Mouse (Mus musculus) spleen, adult 2 months (tissue): ENCODE measurements around the gene Tesmin.
A peak's percentile ranks its signal among the peaks of the same experiment; 100 is the strongest.

Experiments used
- CTCF ChIP-seq: fragments of 200-500 bp; IDR thresholded peaks from 2 replicates; pipeline ENCODE4 v1.5.1; 2011; ENCODE audit warnings: mild to moderate bottlenecking, inconsistent platforms; ENCODE audit not compliant: insufficient read depth, insufficient read length, insufficient replicate concordance; ENCODE audit errors: extremely low read depth
- POLR2A ChIP-seq: fragments of 200-500 bp; IDR thresholded peaks from 2 replicates; pipeline ENCODE4 v1.6.1; 2011; ENCODE audit warnings: low read depth, low read length, inconsistent platforms

- TF ChIP-seq CTCF, result peak; percentile 46; the same call in 1 of the 2 replicates
- TF ChIP-seq POLR2A, result no peak
Measured at GRCm38 (mm10) chr19:3436840-3437239, 48.2 kb downstream of the Tesmin start.
